Mouse (Mus musculus) testis, adult 2 months (tissue): Measurements from ENCODE around the gene Cbfa2t3.

Source experiments
- CTCF ChIP-seq: fragments of 200-500 bp; IDR thresholded peaks from 2 replicates; pipeline ENCODE4 v1.5.1; 2012; ENCODE audit warnings: low read depth, mild to moderate bottlenecking, inconsistent platforms, low read length, moderate library complexity; ENCODE audit not compliant: control insufficient read depth, insufficient read depth, insufficient replicate concordance
- POLR2A ChIP-seq: fragments of 200-500 bp; IDR thresholded peaks from 2 replicates; pipeline ENCODE4 v1.6.1; 2012; ENCODE audit warnings: low read depth, mild to moderate bottlenecking, inconsistent platforms, low read length, moderate library complexity; ENCODE audit not compliant: control insufficient read depth

GRCm38 (mm10) chr8:122673989-122674388 is 24.9 kb downstream of the Cbfa2t3 start:
- TF ChIP-seq POLR2A, result no peak
- no peak for TF ChIP-seq CTCF
